Mouse (Mus musculus) kidney, adult 11 months (tissue): ENCODE data around the gene Hes7.

Experiments used
- DNase-seq: peaks from one replicate; pipeline ENCODE4 v3.0.0; 2022

Hes7 gene

DNA sequence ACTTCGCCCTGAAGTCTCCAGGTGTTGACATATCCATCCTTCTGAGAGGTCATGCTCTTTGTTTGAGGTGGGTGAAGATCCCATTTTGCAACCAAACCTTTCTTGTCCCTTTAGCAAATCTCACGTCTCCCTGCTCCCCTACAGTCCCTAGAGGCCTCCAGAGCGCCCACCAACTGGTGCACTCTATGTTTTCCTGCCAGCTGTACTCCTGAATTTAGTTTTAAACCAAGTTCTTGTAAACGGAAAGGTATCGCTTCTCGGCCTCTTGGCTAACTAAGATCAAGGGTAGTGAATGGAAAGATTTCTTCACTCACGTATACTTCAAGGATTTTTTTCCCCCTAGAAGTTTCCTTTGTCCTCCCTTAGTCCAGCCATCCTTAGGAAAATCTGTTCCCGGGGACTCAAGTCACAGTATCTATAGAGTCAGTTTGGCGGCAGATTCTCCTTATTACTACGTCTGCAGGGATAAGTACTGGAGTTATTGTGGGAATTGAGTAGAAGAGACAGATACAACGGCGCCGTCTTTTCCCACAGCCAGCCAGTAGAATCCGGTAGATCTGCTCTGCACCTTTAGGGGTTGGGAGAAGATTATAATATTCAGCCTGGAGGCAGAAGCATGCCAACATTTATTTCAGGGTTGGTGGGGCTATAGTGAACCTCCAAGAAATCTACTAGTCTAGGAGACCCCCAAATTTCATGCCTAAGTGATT lies 603 bp upstream of the Hes7 start:
- no peak for DNase-seq

DNA sequence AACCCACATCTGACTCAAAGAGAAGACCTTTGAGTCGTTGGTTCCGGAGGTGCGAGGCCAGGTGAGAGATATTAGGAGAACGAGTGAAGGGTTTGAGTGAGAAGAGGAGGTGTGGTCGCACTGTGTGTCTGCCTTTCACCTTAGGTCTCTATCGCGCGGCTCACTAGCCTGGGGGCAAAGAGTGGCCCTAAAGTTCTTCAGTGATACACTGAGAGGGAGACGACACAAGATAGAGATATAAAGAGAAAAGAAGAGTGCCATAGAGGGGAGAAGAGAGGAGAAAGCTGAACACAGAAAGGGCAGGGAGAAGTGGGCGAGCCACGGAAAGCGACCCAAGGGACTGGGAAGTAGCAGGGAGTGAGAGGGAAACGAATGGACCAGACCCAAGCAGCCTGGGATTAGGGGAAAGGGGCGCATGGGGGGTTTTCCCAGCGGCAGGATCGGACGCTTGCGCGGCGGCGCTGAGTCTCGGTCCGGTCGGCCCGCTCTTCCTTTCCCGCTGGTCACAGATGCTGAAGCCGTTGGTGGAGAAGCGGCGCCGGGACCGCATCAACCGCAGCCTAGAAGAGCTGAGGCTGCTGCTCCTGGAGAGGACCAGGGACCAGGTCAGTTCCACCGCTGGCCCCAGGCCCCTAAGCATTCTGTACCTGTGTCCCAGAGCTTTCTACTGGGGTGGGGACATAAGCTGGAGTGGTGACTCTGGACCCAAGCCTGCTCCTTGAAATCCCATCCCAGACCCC lies 967 bp downstream of the Hes7 start:
- DNase-seq, result no peak

DNA sequence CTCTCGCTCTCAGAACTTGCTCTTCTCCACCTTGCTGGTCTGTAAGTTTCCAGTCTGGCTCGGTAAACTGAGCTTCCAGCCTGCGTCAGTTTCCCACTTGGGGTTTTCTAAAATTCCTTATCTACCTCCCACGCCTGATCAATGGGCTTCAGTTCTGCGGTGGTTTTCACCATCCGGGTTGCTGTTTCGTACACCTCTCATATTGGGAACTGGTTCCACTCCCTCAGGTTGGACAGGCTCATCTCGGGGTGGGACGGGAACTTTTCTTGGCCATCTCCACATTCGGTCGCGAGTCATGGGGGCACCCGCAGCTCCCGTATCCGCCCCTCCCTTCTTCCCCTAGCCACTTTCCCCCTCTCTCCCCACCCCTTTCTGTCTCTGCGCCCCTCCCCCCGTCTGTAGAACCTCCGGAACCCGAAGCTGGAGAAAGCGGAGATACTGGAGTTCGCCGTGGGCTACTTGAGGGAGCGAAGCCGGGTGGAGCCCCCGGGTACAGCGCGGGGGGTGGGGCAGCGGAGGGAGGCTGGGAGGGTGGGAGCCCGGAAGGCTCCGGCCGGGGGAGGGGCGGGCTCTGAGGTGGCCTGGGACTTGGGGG lies 1.6 kb downstream of the Hes7 start:
- DNase-seq, result no peak

DNA sequence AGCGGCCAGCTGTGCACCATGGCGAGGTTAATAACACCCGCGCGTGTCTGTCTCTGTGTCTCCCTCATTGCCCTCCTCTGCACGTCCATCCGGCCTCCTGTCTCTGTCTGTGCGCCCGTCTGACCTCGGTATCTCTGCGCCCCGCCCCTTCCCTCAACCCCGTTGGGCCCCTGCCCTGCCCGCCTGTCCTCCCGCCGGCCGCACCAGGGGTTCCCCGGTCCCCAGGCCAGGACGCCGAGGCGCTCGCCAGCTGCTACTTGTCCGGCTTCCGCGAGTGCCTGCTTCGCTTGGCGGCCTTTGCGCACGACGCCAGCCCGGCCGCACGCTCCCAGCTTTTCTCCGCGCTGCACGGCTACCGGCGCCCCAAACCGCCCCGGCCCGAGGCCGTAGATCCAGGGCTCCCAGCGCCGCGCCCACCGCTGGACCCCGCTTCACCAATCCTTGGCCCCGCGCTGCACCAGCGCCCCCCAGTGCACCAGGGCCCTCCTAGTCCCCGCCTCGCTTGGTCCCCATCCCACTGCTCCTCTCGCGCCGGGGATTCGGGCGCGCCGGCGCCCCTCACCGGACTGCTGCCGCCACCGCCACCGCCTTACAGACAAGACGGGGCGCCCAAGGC lies 2.2 kb downstream of the Hes7 start, which contains the start of gene 9130213A22Rik:
TSS of gene 9130213A22Rik (minus strand) at position 254 of the 616 bp plus-strand sequence.
- DNase-seq, result peak; percentile 85

DNA sequence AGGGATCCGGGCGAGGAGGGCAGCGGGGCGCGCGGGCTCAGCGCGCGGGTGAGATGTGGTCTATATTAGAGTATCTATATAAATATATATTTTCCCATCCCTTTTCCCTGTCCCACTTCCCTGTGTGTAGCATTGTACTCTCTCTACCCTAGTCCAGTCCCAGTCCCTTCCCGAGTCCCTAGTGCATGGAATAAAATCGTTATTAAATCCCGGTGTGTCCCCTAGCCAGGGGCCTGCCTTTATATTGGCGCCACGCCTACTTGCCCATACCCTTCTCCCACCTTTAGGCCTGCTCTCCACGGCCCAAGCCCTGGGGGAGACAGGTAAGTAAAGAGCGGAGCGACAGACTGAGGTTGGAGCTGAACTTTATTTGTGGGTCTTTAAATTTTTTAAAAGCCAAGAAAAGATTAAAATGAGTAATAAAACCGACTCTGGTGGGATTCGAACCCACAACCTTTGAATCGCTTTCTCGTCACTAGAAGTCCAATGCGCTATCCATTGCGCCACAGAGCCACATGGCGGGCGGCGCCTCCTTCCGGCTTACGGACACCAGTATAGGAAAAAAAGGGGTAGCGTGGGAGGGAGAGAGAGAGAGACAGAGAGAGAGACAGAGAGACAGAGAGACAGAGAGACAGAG lies 3.0 kb downstream of the Hes7 start:
- DNase-seq, result peak; percentile 87

DNA sequence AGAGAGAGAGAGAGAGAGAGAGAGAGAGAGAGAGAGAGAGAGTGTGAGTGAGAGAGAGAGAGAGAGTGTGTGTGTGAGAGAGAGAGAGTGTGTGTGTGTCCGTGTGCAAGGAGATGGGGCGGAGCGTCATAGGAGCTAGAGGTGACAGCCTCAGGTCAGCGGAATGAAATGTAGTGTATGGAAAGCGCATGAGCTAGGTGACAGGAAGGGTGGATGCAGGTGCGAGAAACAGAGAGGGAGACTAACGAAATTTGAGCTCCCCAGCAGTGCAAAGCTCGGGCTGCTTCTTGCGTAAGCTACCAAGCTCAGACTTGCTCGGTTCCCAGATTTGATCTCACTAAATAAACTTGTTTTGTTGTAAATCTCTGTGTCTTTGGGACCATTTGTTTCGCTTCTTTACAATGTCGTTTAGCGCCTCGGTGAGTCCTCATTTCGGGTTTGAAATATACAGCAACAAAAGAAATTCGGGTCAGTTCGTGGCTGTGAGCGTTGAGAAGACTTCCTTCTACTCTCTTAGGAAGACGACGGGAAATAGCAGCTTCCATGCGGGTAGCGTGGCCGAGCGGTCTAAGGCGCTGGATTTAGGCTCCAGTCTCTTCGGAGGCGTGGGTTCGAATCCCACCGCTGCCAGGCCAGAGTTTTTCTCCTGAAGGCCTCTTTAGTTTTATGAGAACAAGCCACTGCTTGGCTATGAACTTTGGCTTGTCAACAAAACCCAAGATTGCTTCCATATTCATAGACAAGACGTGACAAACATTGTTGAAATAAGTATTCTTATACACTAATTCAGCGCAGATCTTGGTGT lies 3.7 kb downstream of the Hes7 start:
- DNase-seq, result peak; percentile 88

DNA sequence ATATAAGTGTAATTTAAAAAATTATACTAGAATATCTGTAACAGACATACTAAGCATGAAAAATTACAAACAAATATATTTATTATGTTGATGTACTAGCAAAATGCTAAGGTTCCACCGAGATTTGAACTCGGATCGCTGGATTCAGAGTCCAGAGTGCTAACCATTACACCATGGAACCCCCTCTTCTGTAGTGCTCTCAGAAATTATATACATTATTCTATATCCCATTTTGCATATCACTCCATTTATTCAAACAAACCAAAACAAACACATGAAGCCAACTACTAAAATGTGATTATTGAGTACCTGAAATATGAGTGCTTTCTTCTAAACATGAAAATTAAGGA lies 4.3 kb downstream of the Hes7 start:
- no peak for DNase-seq

DNA sequence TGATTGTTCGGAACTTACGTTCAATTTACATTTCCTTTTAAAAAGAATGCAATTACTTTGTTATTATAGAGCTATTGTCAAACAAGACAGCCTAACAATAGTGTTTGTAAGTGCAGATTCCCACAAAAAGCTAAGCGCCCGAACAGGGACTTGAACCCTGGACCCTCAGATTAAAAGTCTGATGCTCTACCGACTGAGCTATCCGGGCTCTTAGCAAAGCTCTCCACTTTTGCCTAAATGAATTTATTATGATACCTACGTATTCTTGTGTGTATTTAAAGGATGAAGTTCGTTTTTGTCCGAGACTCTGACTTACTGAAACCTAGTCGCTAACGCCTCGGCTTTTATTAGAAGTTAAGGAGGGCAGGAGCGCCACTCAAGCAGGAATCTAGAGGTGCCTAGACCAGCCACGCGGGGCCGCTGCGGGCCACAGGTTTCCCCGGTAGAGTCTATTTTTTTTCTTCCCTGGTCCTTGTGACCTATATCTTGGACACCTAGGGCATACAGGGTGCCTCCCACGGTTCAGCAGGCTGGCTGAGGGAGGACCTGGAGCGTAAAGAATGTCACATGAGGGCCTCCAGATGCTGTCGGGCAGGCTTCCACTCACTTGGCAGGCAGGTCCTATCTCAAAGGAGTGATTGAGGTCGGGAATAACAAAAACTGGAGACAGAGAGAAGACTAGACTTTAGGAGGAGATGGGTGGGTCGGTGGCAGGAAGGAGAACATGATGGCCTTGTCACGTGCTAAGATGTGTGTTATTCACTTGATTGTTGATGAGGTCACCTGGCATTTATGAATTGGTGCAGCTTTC lies 5.0 kb downstream of the Hes7 start:
- peak; percentile 89 for DNase-seq

DNA sequence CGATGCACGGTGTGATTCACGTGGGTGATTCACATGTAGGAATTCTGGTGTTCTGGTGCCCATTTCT lies 5.5 kb downstream of the Hes7 start, which contains the start of gene Aloxe3:
TSS of gene Aloxe3 (plus strand) at position 45 of the 67 bp plus-strand sequence.
- DNase-seq, result no peak

DNA sequence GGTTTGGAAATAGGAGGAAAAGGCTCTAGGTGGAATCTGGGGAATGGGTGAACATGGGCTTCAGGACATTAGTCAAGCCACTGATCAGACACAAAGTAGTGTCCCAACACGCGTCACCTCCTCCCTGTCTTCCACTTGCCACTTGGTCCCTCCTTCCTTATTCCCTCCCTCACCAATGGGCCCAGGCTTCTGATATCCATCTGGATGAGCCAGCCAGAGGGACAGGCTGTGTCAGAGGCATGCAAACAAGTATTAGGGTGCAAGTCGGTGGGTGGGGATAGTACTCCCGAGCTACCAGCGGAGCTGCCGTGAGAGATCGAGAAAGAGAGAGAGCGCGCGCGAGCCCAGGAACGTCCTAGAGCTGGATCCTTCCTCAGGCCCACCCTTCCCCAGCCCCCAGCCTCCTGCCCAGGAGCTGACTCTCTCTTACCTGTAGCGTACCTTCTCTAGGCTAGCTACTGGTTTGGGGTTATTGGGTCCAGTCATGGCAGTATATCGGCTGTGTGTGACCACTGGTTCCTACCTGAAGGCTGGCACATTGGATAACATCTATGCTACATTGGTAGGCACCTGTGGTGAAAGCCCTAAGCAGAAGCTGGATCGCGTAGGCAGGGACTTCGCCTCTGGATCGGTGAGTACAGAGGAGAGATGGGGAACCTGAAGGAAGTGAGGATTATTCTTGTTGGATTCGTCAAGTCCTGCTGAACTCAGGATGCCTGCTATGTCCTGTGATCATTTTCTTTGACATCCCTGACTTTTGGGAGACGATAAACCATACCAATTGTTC lies 5.9 kb downstream of the Hes7 start:
- DNase-seq, result no peak

DNA sequence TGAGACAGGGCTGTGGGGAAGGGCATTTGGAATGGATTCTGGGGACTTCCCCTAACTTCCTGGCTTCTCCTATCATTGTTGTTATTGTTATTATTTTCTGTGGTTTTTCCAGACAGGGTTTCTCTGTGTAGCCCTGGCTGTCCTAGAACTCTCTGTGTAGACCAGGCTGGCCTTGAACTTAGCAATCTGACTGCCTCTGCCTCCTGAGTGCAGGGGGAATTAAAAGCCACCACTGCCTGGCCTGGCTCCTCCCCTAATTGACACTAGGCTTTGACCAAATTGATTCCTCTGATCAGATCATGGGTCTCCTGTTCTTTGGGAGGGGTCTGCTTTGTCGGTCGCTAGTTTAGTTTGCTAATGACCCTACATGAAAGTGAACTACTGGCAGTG lies 6.5 kb downstream of the Hes7 start:
- no peak for DNase-seq

DNA sequence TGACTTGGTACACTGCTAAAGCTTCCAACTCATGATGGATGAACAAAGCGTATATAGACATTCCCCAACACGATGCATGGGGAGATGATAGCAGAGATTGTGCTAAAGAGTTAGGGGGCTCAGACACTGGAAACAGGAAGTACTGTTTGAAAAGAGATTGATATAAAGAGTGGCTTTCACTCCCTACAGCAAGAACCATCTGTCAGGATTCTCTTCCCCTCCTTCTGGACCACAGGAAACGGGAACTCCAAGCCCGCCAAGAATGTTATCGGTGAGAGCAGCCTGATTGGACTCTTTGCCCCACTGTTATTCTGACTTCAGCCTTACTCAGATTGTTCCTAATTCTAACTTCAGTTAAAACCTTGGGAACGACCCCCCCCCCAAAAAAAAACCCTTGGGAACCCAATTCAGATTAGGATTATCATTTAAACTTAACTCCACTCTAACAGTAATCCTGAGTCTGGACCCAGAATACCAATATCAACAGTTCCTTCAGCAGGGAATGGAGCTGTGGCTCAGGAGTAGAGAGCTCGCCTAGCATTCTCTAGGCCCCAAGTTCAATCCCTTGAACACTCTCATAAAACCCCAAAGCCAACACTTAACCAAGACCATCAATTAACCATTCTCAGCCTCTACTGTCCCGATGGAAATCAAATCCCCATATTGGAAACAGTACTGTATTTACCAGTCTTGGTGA lies 8.4 kb downstream of the Hes7 start:
- no peak for DNase-seq

DNA sequence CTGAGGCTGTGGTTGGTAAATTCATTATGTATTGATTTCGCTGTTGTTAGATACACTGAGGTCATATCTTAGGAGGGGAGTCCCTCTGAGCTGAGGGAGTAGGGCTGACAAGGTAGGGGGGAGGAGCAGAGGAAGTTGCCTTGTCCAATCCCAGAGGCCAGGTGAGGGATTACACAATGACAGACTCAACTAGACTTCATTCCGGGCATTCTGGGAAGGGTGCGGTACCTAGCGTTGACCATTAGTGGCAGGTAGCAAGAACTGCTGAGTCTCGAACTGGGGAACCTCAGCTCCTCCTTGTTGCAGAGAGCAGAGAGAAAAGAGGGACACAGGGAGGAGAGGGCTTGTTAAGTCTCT lies 13.3 kb downstream of the Hes7 start:
- no peak for DNase-seq

DNA sequence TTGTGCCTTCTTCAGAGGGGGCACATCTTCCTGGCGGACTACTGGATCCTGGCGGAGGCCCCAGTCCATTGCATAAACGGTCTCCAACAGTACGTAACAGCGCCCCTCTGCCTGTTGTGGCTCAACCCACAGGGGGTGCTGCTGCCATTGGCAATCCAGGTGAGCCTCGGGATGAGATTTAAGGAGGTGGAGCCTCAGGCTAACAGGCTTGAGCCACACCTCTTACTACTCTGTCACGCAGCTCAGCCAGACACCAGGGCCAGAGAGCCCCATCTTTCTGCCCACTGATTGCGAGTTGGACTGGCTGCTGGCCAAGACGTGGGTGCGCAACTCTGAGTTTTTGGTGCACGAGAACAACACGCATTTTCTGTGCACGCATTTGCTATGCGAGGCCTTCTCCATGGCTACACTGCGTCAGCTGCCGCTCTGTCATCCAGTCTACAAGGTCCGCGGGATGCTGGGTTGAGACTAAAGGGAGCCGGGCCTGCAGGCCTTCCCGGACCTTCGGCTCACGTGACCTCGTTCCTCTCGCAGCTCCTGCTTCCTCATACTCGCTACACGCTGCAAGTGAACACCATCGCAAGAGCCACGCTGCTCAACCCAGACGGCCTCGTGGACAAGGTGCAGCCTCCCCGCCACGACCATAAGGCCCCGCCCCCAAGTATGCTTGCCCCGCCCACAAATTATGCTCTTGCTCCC lies 13.9 kb downstream of the Hes7 start:
- DNase-seq, result peak; percentile 31

DNA sequence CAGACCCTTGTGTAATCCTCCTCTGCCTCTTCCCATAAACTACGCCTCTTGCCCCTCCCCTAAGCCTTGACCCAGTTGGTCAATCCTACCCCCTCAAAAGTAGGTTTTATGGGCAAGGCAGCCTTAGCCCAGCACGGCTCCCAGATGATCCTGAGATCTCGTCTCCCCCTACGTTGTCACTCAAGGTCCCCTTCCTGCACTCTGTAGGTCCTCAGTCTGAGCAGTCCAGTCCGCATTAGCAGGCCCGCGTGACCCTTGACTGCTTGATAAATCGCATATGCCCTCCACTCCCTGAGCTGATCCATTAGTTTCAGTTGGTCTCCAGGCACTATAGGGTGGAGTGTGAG lies 14.4 kb downstream of the Hes7 start:
- DNase-seq, result no peak

DNA sequence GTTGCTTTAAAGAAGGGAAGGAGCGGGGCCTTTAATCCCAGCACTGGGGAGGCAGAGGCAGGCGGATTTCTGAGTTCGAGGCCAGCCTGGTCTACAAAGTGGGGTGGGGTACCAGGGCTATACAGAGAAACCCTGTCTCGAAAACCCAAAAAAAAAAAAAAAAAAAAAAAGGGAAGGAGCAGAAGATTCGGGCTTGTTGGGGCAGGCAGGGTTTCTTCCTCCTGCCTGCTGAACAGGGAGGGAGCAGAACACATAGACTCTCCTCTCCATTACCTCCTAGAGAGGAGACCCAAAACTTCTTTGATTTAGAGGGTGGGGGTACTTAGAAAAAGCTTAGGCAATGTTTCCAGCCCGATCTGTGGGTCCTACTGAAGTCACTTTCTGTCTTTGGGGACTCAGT lies 15.2 kb downstream of the Hes7 start:
- DNase-seq, result no peak

DNA sequence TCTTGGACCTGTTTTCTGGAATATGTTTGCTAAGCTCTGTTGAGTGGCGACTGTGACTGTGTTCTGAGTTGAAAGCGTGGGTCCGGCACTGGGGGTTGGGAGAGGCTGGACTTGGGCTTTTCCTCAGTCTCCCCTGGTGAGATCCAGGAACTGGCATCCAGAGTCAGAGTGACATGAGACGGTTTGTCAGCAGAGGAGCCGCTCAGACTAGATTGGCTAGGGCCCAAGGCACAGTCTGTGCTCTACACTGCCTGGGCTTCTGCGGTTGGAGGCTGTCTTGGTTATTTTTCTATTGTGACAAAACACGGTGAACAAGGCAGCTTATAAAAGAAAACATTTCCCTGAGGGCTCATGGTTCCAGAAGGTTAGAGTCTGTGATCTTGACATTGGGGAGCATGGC lies 27.3 kb downstream of the Hes7 start:
- no peak for DNase-seq

DNA sequence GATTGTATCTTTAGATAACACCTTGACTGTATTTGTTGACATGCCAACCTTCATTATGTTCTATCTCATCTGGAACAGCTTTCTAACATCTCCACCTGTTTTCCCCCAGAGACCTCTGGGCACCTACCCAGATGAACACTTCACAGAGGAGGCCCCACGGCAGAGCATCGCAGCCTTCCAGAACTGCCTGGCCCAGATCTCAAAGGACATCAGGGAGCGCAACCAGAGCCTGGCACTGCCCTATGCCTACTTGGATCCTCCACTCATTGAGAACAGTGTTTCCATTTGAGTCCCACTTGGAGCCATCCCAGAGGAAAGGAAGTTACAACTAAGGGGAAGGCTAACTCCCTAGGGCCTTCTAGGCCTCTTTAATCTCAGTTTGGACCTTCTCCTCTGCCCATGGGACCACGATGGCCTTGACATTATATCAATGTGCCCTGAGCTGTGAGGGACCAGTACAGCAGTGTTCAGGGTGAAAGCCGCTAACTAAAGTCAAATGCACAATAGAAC lies 28.3 kb downstream of the Hes7 start:
- DNase-seq, result no peak

DNA sequence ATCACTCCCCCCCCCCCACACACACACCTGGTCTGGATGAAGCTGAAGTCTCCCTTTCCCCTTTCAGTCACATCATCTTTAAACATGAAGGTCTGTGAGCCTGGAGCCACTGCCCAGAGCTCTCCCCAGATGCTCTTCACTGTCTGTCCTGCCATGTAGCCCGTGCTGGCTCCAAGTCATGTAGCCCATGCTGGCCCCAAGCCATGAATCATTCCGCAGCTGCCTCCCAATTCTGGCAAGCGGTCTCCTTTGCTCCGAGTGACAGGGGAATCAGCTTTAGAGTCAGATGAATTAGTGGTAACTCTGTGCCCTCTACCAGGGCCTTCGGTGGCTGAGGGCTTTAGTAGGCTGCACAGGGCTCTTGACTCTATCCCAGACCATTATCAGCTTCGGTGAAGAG lies 29.5 kb downstream of the Hes7 start:
- no peak for DNase-seq

DNA sequence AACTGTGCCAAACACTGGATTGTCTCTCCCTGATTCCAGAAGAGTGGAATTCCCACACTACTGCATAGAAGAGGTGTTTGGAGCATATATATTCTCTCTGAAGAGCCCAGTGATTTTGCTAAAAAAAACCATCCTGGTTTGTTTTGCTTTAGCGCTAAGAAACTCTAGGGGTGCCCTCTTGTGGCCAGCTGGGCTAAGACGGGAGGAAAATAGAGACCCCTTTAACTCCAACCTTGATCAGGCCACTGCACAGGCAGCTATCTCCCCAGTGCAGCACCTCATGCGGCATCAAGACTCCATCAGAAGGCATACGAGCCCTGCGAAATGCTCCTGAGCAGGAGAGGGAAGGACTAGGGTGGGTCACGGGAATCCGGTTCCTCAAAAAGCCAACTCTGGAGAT lies 30.2 kb downstream of the Hes7 start:
- DNase-seq, result peak; percentile 29
